Mouse (Mus musculus) cortical plate, adult 2 months (tissue): Measurements from ENCODE around the gene Icam5.

ENCODE experiments used
- CTCF ChIP-seq: fragments of 200-500 bp; IDR thresholded peaks from 2 replicates; pipeline ENCODE4 v1.5.1; 2011; ENCODE audit warnings: mild to moderate bottlenecking, control low read depth, low read length; ENCODE audit not compliant: insufficient read depth; ENCODE audit errors: extremely low read depth
- POLR2A ChIP-seq: fragments of 200-500 bp; IDR thresholded peaks from 2 replicates; pipeline ENCODE4 v1.6.1; 2011; ENCODE audit warnings: mild to moderate bottlenecking, low read length, control low read depth; ENCODE audit not compliant: insufficient read depth; ENCODE audit errors: extremely low read depth

DNA sequence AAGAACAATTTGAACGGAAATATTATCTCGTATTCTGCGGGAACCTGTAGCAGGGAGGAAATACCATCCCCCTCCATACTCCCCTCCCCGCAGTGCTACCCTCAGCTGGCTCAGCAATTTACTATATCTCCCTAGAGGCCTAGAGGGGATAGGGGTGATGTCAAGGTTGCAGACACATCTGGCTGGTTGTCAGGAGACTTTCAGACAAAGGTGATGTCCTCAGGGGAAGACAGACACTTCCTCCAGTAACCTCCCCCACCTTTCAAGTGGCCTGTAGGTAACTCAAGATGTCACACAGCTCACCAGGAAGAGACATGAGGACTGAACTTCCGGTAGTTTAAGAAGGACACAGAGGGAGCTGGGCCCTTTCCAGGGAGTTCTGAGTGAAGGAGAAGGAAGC is 48.7 kb upstream of the Icam5 start:
- TF ChIP-seq CTCF = no peak
- no peak for TF ChIP-seq POLR2A
